Mouse (Mus musculus) stomach, embryonic 15.5 days (tissue): ENCODE measurements around the gene Prpf40a. TPM values are rescaled to one million over a fixed set of nuclear protein-coding genes. Genes with fewer than 3 reads are reported as not detected.

Experiments
- ATAC-seq: fragments of 200-750 bp; cut with Nextera tagmentation; 2 replicates; pipeline ENCODE4 v1.8.0; 2017; ENCODE audit warnings: low read depth, moderate number of reproducible peaks, moderate TSS enrichment; ENCODE audit not compliant: insufficient read depth, low FRiP score
- H3K27ac ChIP-seq: fragments of 300-500 bp; sonication (generic); 2 replicates; pipeline ENCODE4 v1.5.1; 2015; ENCODE audit warnings: mild to moderate bottlenecking, inconsistent platforms
- H3K27me3 ChIP-seq: fragments of 300-500 bp; sonication (generic); replicated peaks from 2 replicates; pipeline ENCODE4 v1.6.1; 2015; ENCODE audit warnings: inconsistent platforms
- H3K36me3 ChIP-seq: fragments of 300-500 bp; sonication (generic); 2 replicates; pipeline ENCODE4 v1.6.1; 2015; ENCODE audit warnings: inconsistent platforms
- H3K4me1 ChIP-seq: fragments of 300-500 bp; sonication (generic); 2 replicates; pipeline ENCODE4 v1.6.1; 2015; ENCODE audit warnings: inconsistent platforms
- H3K4me2 ChIP-seq: fragments of 300-500 bp; sonication (generic); 2 replicates; pipeline ENCODE4 v1.6.1; 2015; ENCODE audit warnings: mild to moderate bottlenecking, inconsistent platforms
- H3K4me3 ChIP-seq: fragments of 300-500 bp; sonication (generic); replicated peaks from 2 replicates; pipeline ENCODE4 v1.5.1; 2015; ENCODE audit warnings: inconsistent platforms
- H3K9ac ChIP-seq: fragments of 300-500 bp; sonication (generic); 2 replicates; pipeline ENCODE4 v1.6.1; 2015; ENCODE audit warnings: inconsistent platforms
- H3K9me3 ChIP-seq: fragments of 300-500 bp; sonication (generic); 2 replicates; pipeline ENCODE4 v1.6.1; 2016; ENCODE audit warnings: inconsistent platforms
- WGBS: fragments of 180-500 bp; shearing (Covaris S2); methylation state at CpG from one replicate; pipeline ENCODE4 v1.1.7; 2015; 5-methylcytosine and 5-hydroxymethylcytosine counted together
- polyA plus RNA-seq: library from polyadenylated mRNA; unstranded; fragments of >200 nt; fragmentation: Nextera tagmentation; extraction: Ambion mirVana; gene quantifications from 2 replicates; pipeline ENCODE4 v1.2.1, GENCODE M21; 2015

Prpf40a gene
- polyA plus RNA-seq, 1 experiment from 2014 or later: 131 TPM

DNA sequence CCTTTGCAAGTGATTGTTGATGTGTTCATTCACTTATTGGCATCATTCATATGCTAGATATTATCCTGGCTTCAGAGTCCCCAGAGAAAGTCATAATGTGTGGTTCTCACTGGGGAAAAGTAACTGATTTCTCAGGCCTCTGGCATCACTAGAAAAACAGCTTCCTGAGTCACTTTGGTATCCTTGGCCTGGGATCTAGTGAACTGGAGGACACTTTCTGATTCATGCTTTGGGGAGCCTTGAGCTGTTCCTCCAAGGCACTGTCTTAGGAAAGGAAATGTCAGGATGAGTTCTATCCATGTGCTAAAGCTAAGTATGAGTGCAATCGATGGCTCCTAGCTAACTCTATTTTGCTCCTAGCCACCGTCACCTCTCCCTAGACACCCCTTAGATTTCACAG, 88.2 kb downstream of the Prpf40a start:
- H3K27me3 ChIP-seq: no peaks in the 10 kb centered on the region
- H3K4me3 ChIP-seq: no peak overlapping the region
- no peak for ATAC-seq
- 91% methylated on average over 2 of the region's 2 CpGs for WGBS
- no peak overlapping the region for H3K27ac ChIP-seq
- H3K36me3 ChIP-seq: peaks cover 8% of the 10 kb centered on the region; the same call in 1 of the 2 replicates
- no peak overlapping the region for H3K4me2 ChIP-seq
- no peaks in the 10 kb centered on the region for H3K9me3 ChIP-seq
- no peak overlapping the region for H3K9ac ChIP-seq
- no peaks in the 10 kb centered on the region for H3K4me1 ChIP-seq

DNA sequence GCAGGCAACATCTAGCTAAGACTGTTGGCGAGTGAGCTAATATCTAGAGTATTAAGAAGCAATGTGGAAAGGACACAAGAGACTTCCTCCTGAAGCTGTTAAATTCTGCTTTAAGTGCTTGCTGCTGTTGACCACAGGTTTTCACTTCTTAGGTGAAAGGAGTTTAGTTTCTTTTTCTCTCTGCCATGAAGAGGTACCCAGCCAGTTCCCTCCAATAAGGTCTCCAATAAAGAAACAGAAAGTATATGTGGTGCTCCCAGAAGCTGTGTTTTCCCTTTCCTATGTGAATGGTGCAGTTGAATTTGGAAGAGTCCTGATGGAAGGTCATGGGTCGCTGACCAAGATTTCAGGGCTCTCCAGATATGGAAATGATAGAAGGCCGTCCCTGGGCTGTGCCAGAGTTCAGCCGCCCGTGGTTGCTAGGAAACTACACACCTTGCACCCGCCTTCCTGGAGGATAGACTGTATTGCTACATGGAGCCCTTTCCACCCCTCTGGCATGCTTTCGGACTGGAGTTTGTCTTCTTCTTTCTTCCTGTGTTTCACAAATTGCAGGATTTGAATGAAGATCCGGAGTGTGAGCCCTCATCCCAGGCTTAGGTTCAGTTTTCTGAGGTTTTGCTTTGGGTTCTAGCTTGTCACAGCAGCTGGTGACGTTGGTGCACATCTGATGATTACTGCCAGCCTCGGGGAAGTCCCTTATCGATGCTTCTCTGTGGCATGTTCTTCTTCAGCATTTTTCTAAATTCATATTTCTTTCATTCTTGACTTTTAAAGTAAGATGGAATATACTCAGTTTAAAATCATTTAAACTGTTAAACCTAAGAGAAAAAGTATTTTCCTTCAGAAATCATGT, 89.0 kb downstream of the Prpf40a start:
- Histone ChIP-seq H3K4me3 (no peak overlapping the region), H3K27me3 (no peaks in the 10 kb centered on the region), H3K27ac (no peak overlapping the region), H3K4me2 (no peak overlapping the region), H3K9me3 (no peaks in the 10 kb centered on the region), H3K4me1 (no peaks in the 10 kb centered on the region), H3K36me3 (peaks cover 5% of the 10 kb centered on the region; the same call in 1 of the 2 replicates), H3K9ac (no peak overlapping the region)
- 78% methylated on average over 11 of the region's 11 CpGs for WGBS
- ATAC-seq: no peak

DNA sequence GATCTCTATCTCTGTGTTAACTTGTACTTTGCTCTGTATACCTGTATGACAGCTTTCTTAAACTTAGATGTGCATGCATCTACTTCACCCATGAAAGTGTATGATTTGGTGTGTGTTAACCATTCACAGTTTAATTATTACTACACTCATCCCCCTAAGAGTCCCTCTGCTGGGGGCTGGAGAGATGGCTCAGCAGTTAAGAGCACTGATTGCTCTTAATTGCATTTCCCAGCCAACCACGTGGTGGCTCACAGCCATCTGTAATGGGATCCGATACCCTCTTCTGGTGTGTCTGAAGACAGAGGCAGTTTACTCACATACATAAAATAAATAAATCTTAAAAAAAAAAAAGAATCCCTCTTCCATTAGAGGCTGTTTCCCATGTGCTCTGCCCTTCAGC, 91.0 kb downstream of the Prpf40a start:
- H3K9ac ChIP-seq: no peak overlapping the region
- no peak overlapping the region for H3K4me2 ChIP-seq
- 52% methylated on average over 2 of the region's 2 CpGs for WGBS
- no peak overlapping the region for H3K4me3 ChIP-seq
- H3K27me3 ChIP-seq: no peaks in the 10 kb centered on the region
- ATAC-seq: no peak
- 0 out of 2 replicates have a peak, but pooled peaks cover 5% of the 10 kb centered on the region for H3K36me3 ChIP-seq
- H3K27ac ChIP-seq: no peak overlapping the region
- H3K9me3 ChIP-seq: no peaks in the 10 kb centered on the region
- no peaks in the 10 kb centered on the region for H3K4me1 ChIP-seq

DNA sequence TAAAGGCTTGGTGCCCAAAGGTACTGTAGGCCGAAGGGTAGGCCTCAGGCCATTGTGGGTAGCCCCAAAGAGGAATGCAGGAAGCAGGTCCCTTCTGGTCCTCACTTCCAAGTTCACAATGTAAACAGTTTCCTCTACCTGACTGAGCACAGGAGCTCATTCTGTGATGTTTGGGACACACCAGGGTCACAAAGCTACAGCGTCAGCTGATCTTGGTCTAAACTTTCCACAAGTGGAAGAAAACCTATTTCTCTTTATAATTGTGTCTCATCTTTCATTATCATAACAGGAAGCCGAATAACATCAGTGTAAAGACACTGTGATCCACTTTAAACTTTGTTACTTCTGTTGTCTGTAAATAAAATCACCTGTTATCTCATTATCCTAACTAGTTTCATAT, 95.6 kb downstream of the Prpf40a start:
- Histone ChIP-seq H3K36me3 (no peaks in the 10 kb centered on the region), H3K4me3 (no peak overlapping the region)

DNA sequence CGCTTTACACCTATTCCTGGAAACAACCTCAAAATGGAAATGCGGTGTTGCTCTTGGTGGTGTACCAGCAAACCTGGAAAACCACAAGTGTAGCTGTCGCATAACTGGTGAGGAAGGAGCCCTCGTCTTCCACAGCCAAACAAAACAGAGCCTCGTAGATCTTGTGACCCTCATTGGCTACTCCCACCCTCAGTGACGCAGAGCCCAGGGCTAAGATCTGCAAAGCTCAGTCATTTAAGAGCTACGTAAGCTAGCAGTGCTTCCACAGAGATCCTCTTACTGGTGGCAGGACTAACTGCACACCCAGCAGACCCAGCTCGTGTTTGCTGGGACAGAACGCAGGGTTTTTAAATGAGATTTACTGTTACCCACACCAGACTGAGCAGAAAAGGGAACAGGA, 96.1 kb downstream of the Prpf40a start:
- Histone ChIP-seq H3K4me3 (no peak overlapping the region), H3K9me3 (no peaks in the 10 kb centered on the region), H3K27me3 (no peaks in the 10 kb centered on the region), H3K27ac (no peak overlapping the region), H3K4me1 (no peaks in the 10 kb centered on the region), H3K36me3 (no peaks in the 10 kb centered on the region), H3K9ac (no peak overlapping the region), H3K4me2 (no peak overlapping the region)
- WGBS: 85% methylated on average over 9 of the region's 9 CpGs
- ATAC-seq: no peak

More for the DNA sequence above, 95.6 kb downstream of the Prpf40a start:
- no peaks in the 10 kb centered on the region for H3K27me3 ChIP-seq
- no peaks in the 10 kb centered on the region for H3K9me3 ChIP-seq
- H3K9ac ChIP-seq: no peak overlapping the region
- H3K4me2 ChIP-seq: no peak overlapping the region
- no peaks in the 10 kb centered on the region for H3K4me1 ChIP-seq
- ATAC-seq: no peak
- 87% methylated on average over 3 of the region's 3 CpGs for WGBS
- H3K27ac ChIP-seq: no peak overlapping the region

DNA sequence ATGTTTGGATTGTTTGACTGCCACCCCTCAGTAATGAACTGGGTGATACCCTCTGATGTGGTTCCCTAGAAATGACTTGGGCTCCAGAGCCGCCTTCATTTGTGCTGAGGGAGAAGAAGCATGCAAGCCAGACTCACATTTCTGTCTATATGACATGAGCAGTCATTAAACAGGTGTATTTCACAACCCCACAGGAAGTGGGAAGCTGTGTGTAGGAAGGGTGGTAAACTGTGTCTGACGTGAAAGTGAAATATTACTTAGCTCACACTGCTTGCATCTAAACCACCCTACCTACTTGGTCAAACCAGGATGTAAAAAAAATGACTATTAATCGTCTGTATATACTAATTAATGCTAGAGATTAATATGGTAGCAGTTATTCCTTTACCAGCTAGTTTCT, 102.3 kb downstream of the Prpf40a start:
- H3K4me2 ChIP-seq: no peak overlapping the region
- no peak overlapping the region for H3K27ac ChIP-seq
- H3K9me3 ChIP-seq: no peaks in the 10 kb centered on the region
- H3K9ac ChIP-seq: no peak overlapping the region
- 68% methylated on average over 3 of the region's 3 CpGs for WGBS
- H3K36me3 ChIP-seq: no peaks in the 10 kb centered on the region
- H3K27me3 ChIP-seq: no peaks in the 10 kb centered on the region
- no peak for ATAC-seq
- H3K4me1 ChIP-seq: no peaks in the 10 kb centered on the region
- no peak overlapping the region for H3K4me3 ChIP-seq

DNA sequence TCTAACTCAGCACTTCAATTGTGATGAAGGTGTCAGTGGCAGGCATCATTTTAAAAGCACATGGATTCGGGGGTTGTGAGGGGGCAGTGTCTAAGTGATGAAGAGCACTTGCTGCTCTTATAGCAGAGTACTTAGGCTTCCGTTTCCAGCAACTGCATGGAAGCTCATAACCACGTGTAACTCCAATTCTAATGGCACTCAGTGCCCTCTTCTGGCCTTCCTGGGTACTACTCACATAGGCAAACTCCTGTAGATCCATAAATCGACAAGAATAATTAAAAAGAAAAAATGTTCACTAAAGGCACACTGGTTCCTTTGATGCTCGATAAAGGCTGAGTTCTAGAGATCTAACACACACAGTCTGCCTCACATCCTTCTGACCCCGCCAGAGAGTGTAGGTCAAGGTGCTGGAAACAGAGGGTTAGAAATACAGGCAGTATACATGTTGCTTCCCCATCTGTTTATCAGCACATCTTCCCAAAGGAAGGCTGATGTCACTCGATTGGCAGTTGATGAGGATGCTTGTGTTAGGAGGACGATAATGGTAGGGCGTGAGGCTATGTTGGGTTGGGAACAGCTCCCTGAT, 105.4 kb downstream of the Prpf40a start:
- no peak overlapping the region for H3K9ac ChIP-seq
- 52% methylated on average over 9 of the region's 9 CpGs for WGBS
- H3K4me3 ChIP-seq: no peak overlapping the region
- H3K27ac ChIP-seq: no peak overlapping the region
- H3K36me3 ChIP-seq: no peaks in the 10 kb centered on the region
- H3K27me3 ChIP-seq: no peaks in the 10 kb centered on the region
- no peak overlapping the region for H3K4me2 ChIP-seq
- ATAC-seq: no peak
- H3K4me1 ChIP-seq: no peaks in the 10 kb centered on the region
- no peaks in the 10 kb centered on the region for H3K9me3 ChIP-seq

Other genes starting within 250 kb of the Prpf40a start
- 42.6 and 47.3 TPM in 2 replicates for gene Arl6ip6, start 442 bp upstream of the Prpf40a start, polyA plus RNA-seq